Mouse (Mus musculus): ENCODE measurements around the gene Cxcl17. TPM values are rescaled to one million over a fixed set of nuclear protein-coding genes. Genes with fewer than 3 reads are reported as not detected.

The Cxcl17 gene
- polyA plus RNA-seq (2012) = not detected in 2 replicates

GRCm38 (mm10) chr7:25412833-25413441 is at the start of gene Cxcl17:
Cxcl17 (minus strand) TSS chr7:25412886.

GRCm38 (mm10) chr7:25398610-25399009 is 14.1 kb downstream of the Cxcl17 start, which contains the start of gene Lipe:
Lipe (minus strand) TSS chr7:25398710.

GRCm38 (mm10) chr7:25369058-25369749 is 43.5 kb downstream of the Cxcl17 start, which contains the start of gene Cnfn:
Cnfn (minus strand) TSS chr7:25369724.

Other genes starting within 250 kb of the Cxcl17 start
- 32.3 and 42.5 TPM in 2 replicates for gene Pou2f2, start 233.2 kb downstream of the Cxcl17 start, polyA plus RNA-seq (2012)
- gene Dedd2, start 192.3 kb downstream of the Cxcl17 start, polyA plus RNA-seq (2012) = 117 and 119 TPM in 2 replicates
- 8.5 and 10.1 TPM in 2 replicates for gene Zfp526, start 191.5 kb downstream of the Cxcl17 start, polyA plus RNA-seq (2012)
- gene Gsk3a, start 175.0 kb downstream of the Cxcl17 start, polyA plus RNA-seq (2012) = 140 TPM in 2 replicates
- gene Erf, start 162.1 kb downstream of the Cxcl17 start, polyA plus RNA-seq (2012) = 181 and 188 TPM in 2 replicates
- 471 and 510 TPM in 2 replicates for gene Cic, start 145.2 kb downstream of the Cxcl17 start, polyA plus RNA-seq (2012)
- 40.1 and 47.3 TPM in 2 replicates for gene Pafah1b3, start 114.9 kb downstream of the Cxcl17 start, polyA plus RNA-seq (2012)
- 0.06 and 0.29 TPM in 2 replicates for gene Prr19, start 111.5 kb downstream of the Cxcl17 start, polyA plus RNA-seq (2012)
- 0.12 and 0.65 TPM in 2 replicates for gene Tmem145, start 106.8 kb downstream of the Cxcl17 start, polyA plus RNA-seq (2012)
- gene Megf8, start 95.7 kb downstream of the Cxcl17 start, polyA plus RNA-seq (2012) = 12.6 and 17.7 TPM in 2 replicates
- gene Cnfn, start 43.2 kb downstream of the Cxcl17 start, polyA plus RNA-seq (2012) = not detected in 2 replicates
- gene Lipe, start 14.2 kb downstream of the Cxcl17 start, polyA plus RNA-seq (2012) = 23.8 and 28.8 TPM in 2 replicates
- 3.6 and 5.0 TPM in 2 replicates for gene Ceacam1, start 64.7 kb upstream of the Cxcl17 start, polyA plus RNA-seq (2012)
- gene Ceacam2, start 127.0 kb upstream of the Cxcl17 start, polyA plus RNA-seq (2012) = 0.04 TPM in 1 of 2 replicates, not detected in the other
- not detected in 2 replicates for gene Erich4, start 203.0 kb upstream of the Cxcl17 start, polyA plus RNA-seq (2012)
- 46.7 and 53.3 TPM in 2 replicates for gene Dmac2, start 206.5 kb upstream of the Cxcl17 start, polyA plus RNA-seq (2012)
- 23.4 and 41.7 TPM in 2 replicates for gene B3gnt8, start 213.8 kb upstream of the Cxcl17 start, polyA plus RNA-seq (2012)
- 101 TPM in 2 replicates for gene Bckdha, start 246.1 kb upstream of the Cxcl17 start, polyA plus RNA-seq (2012)
- 342 and 378 TPM in 2 replicates for gene Exosc5, start 246.3 kb upstream of the Cxcl17 start, polyA plus RNA-seq (2012)